Mouse (Mus musculus) testis, adult 2 months (tissue): Measurements from ENCODE around the gene Zfp593.
"Not testable (repeated sequence)": the region's sequence is repeated elsewhere in the genome, so short reads cannot be mapped to it uniquely, and the experiment has no call there.

Experiments
- CTCF ChIP-seq: fragments of 200-500 bp; IDR thresholded peaks from 2 replicates; pipeline ENCODE4 v1.5.1; 2012; ENCODE audit warnings: low read depth, mild to moderate bottlenecking, inconsistent platforms, low read length, moderate library complexity; ENCODE audit not compliant: control insufficient read depth, insufficient read depth, insufficient replicate concordance
- POLR2A ChIP-seq: fragments of 200-500 bp; IDR thresholded peaks from 2 replicates; pipeline ENCODE4 v1.6.1; 2012; ENCODE audit warnings: low read depth, mild to moderate bottlenecking, inconsistent platforms, low read length, moderate library complexity; ENCODE audit not compliant: control insufficient read depth

- TF ChIP-seq CTCF, POLR2A: not testable (repeated sequence)
Measured at GRCm38 (mm10) chr4:134269622-134270021, 24.2 kb upstream of the Zfp593 start.
